Mouse (Mus musculus) intestine, embryonic 15.5 days (tissue): ENCODE results near the gene Zfp113. TPM values are rescaled to one million over a fixed set of nuclear protein-coding genes. Genes with fewer than 3 reads are reported as not detected.

ENCODE experiments used
- ATAC-seq: fragments of 200-750 bp; cut with Nextera tagmentation; 2 replicates; pipeline ENCODE4 v1.8.0; 2017; ENCODE audit warnings: moderate TSS enrichment, moderate library complexity
- H3K27ac ChIP-seq: fragments of 300-500 bp; sonication (generic); 2 replicates; pipeline ENCODE4 v1.5.1; 2015; ENCODE audit warnings: mild to moderate bottlenecking, inconsistent platforms
- H3K27me3 ChIP-seq: fragments of 300-500 bp; sonication (generic); replicated peaks from 2 replicates; pipeline ENCODE4 v1.6.1; 2015; ENCODE audit warnings: inconsistent platforms
- H3K36me3 ChIP-seq: fragments of 300-500 bp; sonication (generic); 2 replicates; pipeline ENCODE4 v1.6.1; 2015; ENCODE audit warnings: inconsistent platforms
- H3K4me1 ChIP-seq: fragments of 300-500 bp; sonication (generic); replicated peaks from 2 replicates; pipeline ENCODE4 v1.6.1; 2015; ENCODE audit warnings: inconsistent platforms
- H3K4me2 ChIP-seq: fragments of 300-500 bp; sonication (generic); replicated peaks from 2 replicates; pipeline ENCODE4 v1.6.1; 2015; ENCODE audit warnings: mild to moderate bottlenecking, inconsistent platforms
- H3K4me3 ChIP-seq: fragments of 300-500 bp; sonication (generic); replicated peaks from 2 replicates; pipeline ENCODE4 v1.5.1; 2015; ENCODE audit warnings: inconsistent platforms
- H3K9ac ChIP-seq: fragments of 300-500 bp; sonication (generic); 2 replicates; pipeline ENCODE4 v1.6.1; 2015; ENCODE audit warnings: inconsistent platforms
- H3K9me3 ChIP-seq: fragments of 300-500 bp; sonication (generic); 2 replicates; pipeline ENCODE4 v1.6.1; 2016; ENCODE audit warnings: inconsistent platforms
- WGBS: fragments of 180-500 bp; shearing (Covaris S2); methylation state at CpG from one replicate; pipeline ENCODE4 v1.1.7; 2015; 5-methylcytosine and 5-hydroxymethylcytosine counted together
- polyA plus RNA-seq: library from polyadenylated mRNA; unstranded; fragments of >200 nt; fragmentation: Nextera tagmentation; extraction: Ambion mirVana; gene quantifications from 2 replicates; pipeline ENCODE4 v1.2.1, GENCODE M21; 2015

Gene Zfp113
- polyA plus RNA-seq, 1 experiment from 2014 or later: 15.8 TPM

- peak overlapping the region; percentile 72 for H3K4me3 ChIP-seq
- peaks cover 31% of the 10 kb centered on the region for H3K36me3 ChIP-seq
- H3K27me3 ChIP-seq: no peaks in the 10 kb centered on the region
- WGBS: under 1% methylated on average over 47 of the region's 47 CpGs
- ATAC-seq: peak; percentile 91
- peaks cover 7% of the 10 kb centered on the region for H3K4me1 ChIP-seq
- no peaks in the 10 kb centered on the region for H3K9me3 ChIP-seq
- H3K4me2 ChIP-seq: peak overlapping the region; percentile 84
- H3K27ac ChIP-seq: peak overlapping the region; percentile 95
- H3K9ac ChIP-seq: peak overlapping the region; percentile 68
These were observed 15.5 kb upstream of the Zfp113 start for GRCm38 (mm10) chr5:138170936-138171561.

GRCm38 (mm10) chr5:138165594-138165993 lies 10.1 kb upstream of the Zfp113 start:
- no peak overlapping the region for H3K4me2 ChIP-seq
- 82% methylated on average over 8 of the region's 8 CpGs for WGBS
- no peak overlapping the region for H3K9ac ChIP-seq
- H3K27ac ChIP-seq: no peak overlapping the region
- no peaks in the 10 kb centered on the region for H3K27me3 ChIP-seq
- H3K9me3 ChIP-seq: no peaks in the 10 kb centered on the region
- H3K36me3 ChIP-seq: peaks cover 49% of the 10 kb centered on the region
- H3K4me3 ChIP-seq: no peak overlapping the region
- H3K4me1 ChIP-seq: peaks cover 17% of the 10 kb centered on the region
- no peak for ATAC-seq

GRCm38 (mm10) chr5:138163610-138164009 lies 8.1 kb upstream of the Zfp113 start:
- Histone ChIP-seq H3K9ac (no peak overlapping the region), H3K27ac (no peak overlapping the region), H3K9me3 (no peaks in the 10 kb centered on the region), H3K27me3 (no peaks in the 10 kb centered on the region), H3K4me3 (no peak overlapping the region), H3K4me1 (peaks cover 17% of the 10 kb centered on the region), H3K4me2 (no peak overlapping the region), H3K36me3 (peaks cover 49% of the 10 kb centered on the region)
- WGBS: 62% methylated on average over 10 of the region's 10 CpGs
- ATAC-seq: no peak

GRCm38 (mm10) chr5:138163046-138163445 lies 7.5 kb upstream of the Zfp113 start:
- 61% methylated on average over 6 of the region's 6 CpGs for WGBS
- Histone ChIP-seq H3K4me3 (no peak overlapping the region), H3K27ac (no peak overlapping the region), H3K9ac (no peak overlapping the region), H3K9me3 (no peaks in the 10 kb centered on the region), H3K36me3 (peaks cover 46% of the 10 kb centered on the region), H3K4me2 (no peak overlapping the region), H3K27me3 (no peaks in the 10 kb centered on the region), H3K4me1 (peaks cover 17% of the 10 kb centered on the region)
- no peak for ATAC-seq

- Histone ChIP-seq H3K9ac (peak within 1 kb of the TSS; percentile 73), H3K4me1 (peaks cover 17% of the 10 kb centered on the region), H3K36me3 (peaks cover 27% of the 10 kb centered on the region), H3K27ac (peak within 1 kb of the TSS; percentile 59), H3K27me3 (no peaks in the 10 kb centered on the region), H3K9me3 (no peaks in the 10 kb centered on the region), H3K4me3 (peak within 1 kb of the TSS; percentile 67), H3K4me2 (peak within 1 kb of the TSS; percentile 64)
- WGBS: under 1% methylated on average over 42 of the region's 42 CpGs
- ATAC-seq: peak; percentile 97
These were observed 5.5 kb upstream of the Zfp113 start, which contains the start of gene Cops6 for GRCm38 (mm10) chr5:138160842-138161665. TSS of gene Cops6 (plus strand) at chr5:138161071.

- peak overlapping the region; percentile 67 for H3K4me3 ChIP-seq
- 62% methylated on average over 7 of the region's 7 CpGs for WGBS
- peak overlapping the region; percentile 64 for H3K4me2 ChIP-seq
- H3K27me3 ChIP-seq: no peaks in the 10 kb centered on the region
- H3K9me3 ChIP-seq: no peaks in the 10 kb centered on the region
- H3K9ac ChIP-seq: peak overlapping the region; percentile 73; the same call in 1 of the 2 replicates
- H3K27ac ChIP-seq: no peak overlapping the region
- peaks cover 15% of the 10 kb centered on the region for H3K4me1 ChIP-seq
- peaks cover 22% of the 10 kb centered on the region for H3K36me3 ChIP-seq
- ATAC-seq: no peak
These were observed 4.7 kb upstream of the Zfp113 start for GRCm38 (mm10) chr5:138160224-138160762.

- no peaks in the 10 kb centered on the region for H3K9me3 ChIP-seq
- H3K4me1 ChIP-seq: no peaks in the 10 kb centered on the region
- peaks cover 10% of the 10 kb centered on the region for H3K36me3 ChIP-seq
- H3K27me3 ChIP-seq: no peaks in the 10 kb centered on the region
- no peak overlapping the region for H3K9ac ChIP-seq
- peak overlapping the region; percentile 79 for H3K4me3 ChIP-seq
- 72% methylated on average over 3 of the region's 3 CpGs for WGBS
- ATAC-seq: no peak
- peak overlapping the region; percentile 61 for H3K4me2 ChIP-seq
- H3K27ac ChIP-seq: no peak overlapping the region
These were observed 1.2 kb downstream of the Zfp113 start for GRCm38 (mm10) chr5:138154390-138154789.

GRCm38 (mm10) chr5:138138585-138138984 lies 17.0 kb downstream of the Zfp113 start:
- ATAC-seq: no peak
- peaks cover 15% of the 10 kb centered on the region for H3K36me3 ChIP-seq

GRCm38 (mm10) chr5:138137935-138138549 lies 17.5 kb downstream of the Zfp113 start:
- 0 out of 2 replicates have a peak, but pooled peaks cover 3% of the 10 kb centered on the region for H3K4me1 ChIP-seq
- no peak overlapping the region for H3K4me3 ChIP-seq
- H3K9ac ChIP-seq: no peak overlapping the region
- peaks cover 21% of the 10 kb centered on the region; the same call in 1 of the 2 replicates for H3K36me3 ChIP-seq
- H3K4me2 ChIP-seq: no peak overlapping the region
- H3K27ac ChIP-seq: no peak overlapping the region
- H3K9me3 ChIP-seq: no peaks in the 10 kb centered on the region
- WGBS: 59% methylated on average over 8 of the region's 8 CpGs
- no peaks in the 10 kb centered on the region for H3K27me3 ChIP-seq
- peak; percentile 50; the same call in 1 of the 2 replicates for ATAC-seq

More at GRCm38 (mm10) chr5:138138585-138138984, 17.0 kb downstream of the Zfp113 start:
- WGBS: 75% methylated on average over 4 of the region's 4 CpGs
- H3K4me2 ChIP-seq: no peak overlapping the region
- H3K9ac ChIP-seq: no peak overlapping the region
- H3K4me1 ChIP-seq: 0 out of 2 replicates have a peak, but pooled peaks cover 3% of the 10 kb centered on the region
- no peaks in the 10 kb centered on the region for H3K27me3 ChIP-seq
- no peak overlapping the region for H3K27ac ChIP-seq
- H3K9me3 ChIP-seq: no peaks in the 10 kb centered on the region
- no peak overlapping the region for H3K4me3 ChIP-seq

- peaks cover 25% of the 10 kb centered on the region; the same call in 1 of the 2 replicates for H3K36me3 ChIP-seq
- 50% methylated on average over 4 of the region's 4 CpGs for WGBS
- ATAC-seq: peak; percentile 65
These were observed 18.3 kb downstream of the Zfp113 start for GRCm38 (mm10) chr5:138137257-138137656.

GRCm38 (mm10) chr5:138132425-138133064 lies 23.0 kb downstream of the Zfp113 start:
- ATAC-seq: peak; percentile 73
- Histone ChIP-seq H3K27me3 (no peaks in the 10 kb centered on the region), H3K4me1 (0 out of 2 replicates have a peak, but pooled peaks cover 3% of the 10 kb centered on the region), H3K27ac (peak overlapping the region; percentile 60; the same call in 1 of the 2 replicates), H3K36me3 (peaks cover 50% of the 10 kb centered on the region), H3K4me3 (no peak overlapping the region), H3K9me3 (no peaks in the 10 kb centered on the region), H3K4me2 (no peak overlapping the region), H3K9ac (no peak overlapping the region)
- 75% methylated on average over 5 of the region's 5 CpGs for WGBS

More at GRCm38 (mm10) chr5:138137257-138137656, 18.3 kb downstream of the Zfp113 start:
- H3K4me3 ChIP-seq: no peak overlapping the region
- no peak overlapping the region for H3K9ac ChIP-seq
- no peak overlapping the region for H3K4me2 ChIP-seq
- no peaks in the 10 kb centered on the region for H3K27me3 ChIP-seq
- no peaks in the 10 kb centered on the region for H3K9me3 ChIP-seq
- H3K4me1 ChIP-seq: 0 out of 2 replicates have a peak, but pooled peaks cover 3% of the 10 kb centered on the region
- 0 out of 2 replicates have a peak overlapping the region, but pooled peaks have one; percentile 63 for H3K27ac ChIP-seq
